Mouse (Mus musculus) stomach, embryonic 16.5 days (tissue): ENCODE measurements at regions not wholly inside any gene's neighbourhood (a gene's known extent, or its start where the extent isn't known, plus 50 kb on each side); places are given as distances from the start of the nearest gene placed in this dataset.

Source experiments
- ATAC-seq: fragments of 200-750 bp; cut with Nextera tagmentation; 2 replicates; pipeline ENCODE4 v1.8.0; 2017; ENCODE audit warnings: moderate number of reproducible peaks, moderate TSS enrichment; ENCODE audit not compliant: insufficient read depth, low FRiP score
- H3K27ac ChIP-seq: fragments of 300-500 bp; sonication (generic); 2 replicates; pipeline ENCODE4 v1.5.1; 2014; ENCODE audit warnings: low read length
- H3K27me3 ChIP-seq: fragments of 300-500 bp; sonication (generic); 2 replicates; pipeline ENCODE4 v1.6.1; 2014; ENCODE audit warnings: low read length, control low read depth, mixed read lengths; ENCODE audit not compliant: control insufficient read depth, insufficient read depth
- H3K36me3 ChIP-seq: fragments of 300-500 bp; sonication (generic); 2 replicates; pipeline ENCODE4 v1.6.1; 2014; ENCODE audit warnings: low read length; ENCODE audit not compliant: control insufficient read depth, insufficient read depth
- H3K4me1 ChIP-seq: fragments of 300-500 bp; sonication (generic); 2 replicates; pipeline ENCODE4 v1.6.1; 2014; ENCODE audit warnings: low read length, control low read depth, mixed read lengths; ENCODE audit not compliant: control insufficient read depth, insufficient read depth
- H3K4me2 ChIP-seq: fragments of 300-500 bp; sonication (generic); 2 replicates; pipeline ENCODE4 v1.6.1; 2014; ENCODE audit warnings: low read depth, low read length, mixed read lengths
- H3K4me3 ChIP-seq: fragments of 300-500 bp; sonication (generic); replicated peaks from 2 replicates; pipeline ENCODE4 v1.5.1; 2014; ENCODE audit warnings: mild to moderate bottlenecking, low read length
- H3K9ac ChIP-seq: fragments of 300-500 bp; sonication (generic); 2 replicates; pipeline ENCODE4 v1.6.1; 2014; ENCODE audit warnings: low read length
- H3K9me3 ChIP-seq: fragments of 300-500 bp; sonication (generic); replicated peaks from 2 replicates; pipeline ENCODE4 v1.6.1; 2016; ENCODE audit warnings: low read length, control low read depth; ENCODE audit not compliant: control insufficient read depth
- WGBS: fragments of 180-500 bp; shearing (Covaris S2); extraction: QIAGEN DNeasy Blood & Tissue Kit; methylation state at CpG from one replicate; pipeline ENCODE4 v1.1.7; 2014; 5-methylcytosine and 5-hydroxymethylcytosine counted together

GRCm38 (mm10) chrX:99332457-99332770 lies 138.7 kb downstream of the Pja1 start:
- Histone ChIP-seq H3K4me3 (no peak overlapping the region), H3K36me3 (no peaks in the 10 kb centered on the region), H3K4me1 (no peaks in the 10 kb centered on the region), H3K4me2 (no peak overlapping the region), H3K9me3 (no peaks in the 10 kb centered on the region), H3K27me3 (no peaks in the 10 kb centered on the region), H3K27ac (no peak overlapping the region), H3K9ac (no peak overlapping the region)
- no peak for ATAC-seq
- 54% methylated on average over 4 of the region's 4 CpGs for WGBS

- no peak overlapping the region for H3K4me3 ChIP-seq
- WGBS: 69% methylated on average over 8 of the region's 9 CpGs
- no peak for ATAC-seq
These were observed 139.2 kb downstream of the Pja1 start for GRCm38 (mm10) chrX:99331764-99332456.

GRCm38 (mm10) chrX:99330386-99330785 lies 140.7 kb downstream of the Pja1 start:
- Histone ChIP-seq H3K4me1 (peaks cover 11% of the 10 kb centered on the region), H3K9me3 (no peaks in the 10 kb centered on the region), H3K4me2 (no peak overlapping the region), H3K4me3 (no peak overlapping the region), H3K36me3 (no peaks in the 10 kb centered on the region), H3K27me3 (no peaks in the 10 kb centered on the region), H3K9ac (no peak overlapping the region), H3K27ac (no peak overlapping the region)
- ATAC-seq: no peak
- WGBS: 92% methylated on average over 8 of the region's 8 CpGs

More at GRCm38 (mm10) chrX:99331764-99332456, 139.2 kb downstream of the Pja1 start:
- Histone ChIP-seq H3K27me3 (no peaks in the 10 kb centered on the region), H3K4me2 (no peak overlapping the region), H3K9ac (no peak overlapping the region), H3K27ac (no peak overlapping the region), H3K36me3 (no peaks in the 10 kb centered on the region), H3K9me3 (no peaks in the 10 kb centered on the region), H3K4me1 (no peaks in the 10 kb centered on the region)

- H3K27ac ChIP-seq: no peak overlapping the region
- no peaks in the 10 kb centered on the region; the same call in 1 of the 2 replicates for H3K27me3 ChIP-seq
- 54% methylated on average over 4 of the region's 4 CpGs for WGBS
- H3K36me3 ChIP-seq: no peaks in the 10 kb centered on the region
- H3K9me3 ChIP-seq: no peaks in the 10 kb centered on the region
- H3K4me1 ChIP-seq: peaks cover 17% of the 10 kb centered on the region
- H3K9ac ChIP-seq: no peak overlapping the region
- H3K4me2 ChIP-seq: no peak overlapping the region
- 0 out of 2 replicates have a peak, but pooled peaks have one; percentile 6 for ATAC-seq
- H3K4me3 ChIP-seq: no peak overlapping the region
These were observed 142.5 kb downstream of the Pja1 start for GRCm38 (mm10) chrX:99328576-99328975.

GRCm38 (mm10) chrX:99326167-99326566 lies 144.9 kb downstream of the Pja1 start:
- WGBS: 17% methylated on average over 7 of the region's 7 CpGs
- Histone ChIP-seq H3K4me2 (no peak overlapping the region), H3K36me3 (no peaks in the 10 kb centered on the region), H3K9me3 (no peaks in the 10 kb centered on the region), H3K27ac (peak overlapping the region; percentile 48; the same call in 1 of the 2 replicates), H3K4me3 (no peak overlapping the region), H3K4me1 (peaks cover 17% of the 10 kb centered on the region), H3K9ac (0 out of 2 replicates have a peak overlapping the region, but pooled peaks have one; percentile 28), H3K27me3 (peaks cover 6% of the 10 kb centered on the region; the same call in 1 of the 2 replicates)
- ATAC-seq: peak; percentile 87; the same call in 1 of the 2 replicates

- Histone ChIP-seq H3K9me3 (no peaks in the 10 kb centered on the region), H3K27me3 (peaks cover 6% of the 10 kb centered on the region; the same call in 1 of the 2 replicates), H3K4me2 (no peak overlapping the region), H3K4me1 (peaks cover 17% of the 10 kb centered on the region), H3K4me3 (no peak overlapping the region), H3K36me3 (no peaks in the 10 kb centered on the region), H3K27ac (peak overlapping the region; percentile 69), H3K9ac (no peak overlapping the region)
- peak; percentile 38; the same call in 1 of the 2 replicates for ATAC-seq
- WGBS: 56% methylated on average over 8 of the region's 8 CpGs
These were observed 145.6 kb downstream of the Pja1 start for GRCm38 (mm10) chrX:99325460-99325859.

GRCm38 (mm10) chrX:99324546-99325170 lies 146.4 kb downstream of the Pja1 start:
- Histone ChIP-seq H3K27ac (peak overlapping the region; percentile 69), H3K36me3 (no peaks in the 10 kb centered on the region), H3K9me3 (no peaks in the 10 kb centered on the region), H3K4me2 (no peak overlapping the region), H3K9ac (no peak overlapping the region), H3K4me3 (no peak overlapping the region), H3K27me3 (peaks cover 9% of the 10 kb centered on the region; the same call in 1 of the 2 replicates), H3K4me1 (peaks cover 17% of the 10 kb centered on the region)
- WGBS: 59% methylated on average over 6 of the region's 6 CpGs
- ATAC-seq: no peak

GRCm38 (mm10) chrX:99319791-99320190 lies 151.3 kb downstream of the Pja1 start:
- no peak for ATAC-seq
- 66% methylated on average over 7 of the region's 7 CpGs for WGBS

GRCm38 (mm10) chrX:99319163-99319562 lies 151.9 kb downstream of the Pja1 start:
- peak; percentile 42; the same call in 1 of the 2 replicates for ATAC-seq

More at GRCm38 (mm10) chrX:99319791-99320190, 151.3 kb downstream of the Pja1 start:
- no peak overlapping the region for H3K4me3 ChIP-seq
- peaks cover 7% of the 10 kb centered on the region; the same call in 1 of the 2 replicates for H3K4me1 ChIP-seq
- H3K27ac ChIP-seq: no peak overlapping the region
- no peak overlapping the region for H3K4me2 ChIP-seq
- no peak overlapping the region for H3K9ac ChIP-seq
- no peaks in the 10 kb centered on the region for H3K9me3 ChIP-seq
- peaks cover 20% of the 10 kb centered on the region; the same call in 1 of the 2 replicates for H3K27me3 ChIP-seq
- no peaks in the 10 kb centered on the region for H3K36me3 ChIP-seq

More at GRCm38 (mm10) chrX:99319163-99319562, 151.9 kb downstream of the Pja1 start:
- no peak overlapping the region for H3K4me3 ChIP-seq
- H3K27ac ChIP-seq: no peak overlapping the region
- H3K4me2 ChIP-seq: no peak overlapping the region
- H3K36me3 ChIP-seq: no peaks in the 10 kb centered on the region
- peaks cover 6% of the 10 kb centered on the region; the same call in 1 of the 2 replicates for H3K4me1 ChIP-seq
- 37% methylated on average over 6 of the region's 6 CpGs for WGBS
- H3K9me3 ChIP-seq: no peaks in the 10 kb centered on the region
- no peak overlapping the region for H3K9ac ChIP-seq
- peaks cover 20% of the 10 kb centered on the region; the same call in 1 of the 2 replicates for H3K27me3 ChIP-seq
